Mouse (Mus musculus) limb, embryonic 10.5 days (tissue): ENCODE results near the gene Topors. TPM values are rescaled to one million over a fixed set of nuclear protein-coding genes. Genes with fewer than 3 reads are reported as not detected.

ENCODE experiments used
- DNase-seq: peaks from one replicate; pipeline ENCODE4 v3.0.0-alpha.2; 2017; ENCODE audit warnings: low spot score
- H3K27ac ChIP-seq: fragments of 300-500 bp; sonication (generic); 2 replicates; pipeline ENCODE4 v1.5.1; 2016; ENCODE audit warnings: mild to moderate bottlenecking
- H3K27me3 ChIP-seq: fragments of 300-500 bp; sonication (generic); 2 replicates; pipeline ENCODE4 v1.6.1; 2016; ENCODE audit warnings: low read depth, mild to moderate bottlenecking; ENCODE audit not compliant: poor library complexity, severe bottlenecking
- H3K36me3 ChIP-seq: fragments of 300-500 bp; sonication (generic); 2 replicates; pipeline ENCODE4 v1.6.1; 2016; ENCODE audit warnings: mild to moderate bottlenecking, moderate library complexity
- H3K4me1 ChIP-seq: fragments of 300-500 bp; sonication (generic); 2 replicates; pipeline ENCODE4 v1.6.1; 2016
- H3K4me3 ChIP-seq: fragments of 300-500 bp; sonication (generic); 2 replicates; pipeline ENCODE4 v1.5.1; 2016; ENCODE audit warnings: mild to moderate bottlenecking, moderate library complexity
- H3K9me3 ChIP-seq: fragments of 300-500 bp; sonication (generic); replicated peaks from 2 replicates; pipeline ENCODE4 v1.6.1; 2016; ENCODE audit warnings: mild to moderate bottlenecking
- WGBS: fragments of 180-500 bp; shearing (Covaris S2); methylation state at CpG from one replicate; pipeline ENCODE4 v1.1.7; 2016; 5-methylcytosine and 5-hydroxymethylcytosine counted together
- polyA plus RNA-seq: library from polyadenylated mRNA; unstranded; fragments of >200 nt; fragmentation: Nextera tagmentation; extraction: Ambion mirVana; gene quantifications from 2 replicates; pipeline ENCODE4 v1.2.1, GENCODE M21; 2016

The Topors gene
- polyA plus RNA-seq, 1 experiment from 2014 or later = 54.3 TPM

DNA sequence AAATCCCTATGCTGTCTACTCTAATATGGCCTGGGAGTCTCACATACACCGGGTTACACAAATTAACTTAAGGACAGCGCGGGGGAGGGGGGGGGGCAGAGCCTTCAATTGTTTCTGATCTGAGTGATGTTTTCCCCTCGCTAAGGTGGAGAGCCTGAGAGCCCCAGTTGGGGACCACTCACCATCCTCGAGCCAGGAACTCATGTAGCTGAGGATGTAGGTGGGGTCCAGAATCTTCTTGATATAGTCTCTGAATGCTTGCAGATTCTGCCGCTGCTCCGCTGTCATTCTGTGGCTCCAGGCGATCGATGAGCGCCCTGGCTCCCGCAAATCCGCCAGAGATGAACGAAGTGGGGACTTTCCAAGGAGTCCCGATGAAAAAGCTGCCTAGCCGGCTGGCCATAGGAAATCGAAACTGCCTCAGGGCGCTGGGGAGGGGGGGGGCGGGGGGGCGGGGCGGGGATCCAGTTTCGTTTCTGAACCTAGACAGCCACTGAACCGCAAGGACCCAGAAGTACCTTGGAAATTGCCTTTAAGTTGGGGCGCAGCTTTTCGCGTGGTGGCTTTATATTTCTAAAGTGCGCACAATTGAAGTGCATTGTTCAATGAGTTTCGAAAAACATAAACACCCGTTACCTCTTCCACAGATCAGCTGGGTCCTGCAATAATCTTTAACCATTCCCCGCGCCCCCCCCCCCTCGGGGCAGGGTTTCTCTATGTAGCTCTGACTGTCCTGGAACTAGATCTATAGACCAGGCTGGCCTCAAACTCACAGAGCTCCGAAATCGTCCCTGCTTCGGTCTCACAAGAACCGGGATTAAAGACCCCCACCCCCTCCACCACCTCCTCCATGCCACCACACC lies 30.0 kb downstream of the Topors start, which contains the start of gene Ddx58:
TSS of gene Ddx58 (minus strand) at position 420 of the 863 bp plus-strand sequence.
- Histone ChIP-seq H3K27me3 (no peaks in the 10 kb centered on the region), H3K4me3 (peak within 1 kb of the TSS; percentile 63), H3K36me3 (no peaks in the 10 kb centered on the region), H3K4me1 (peaks cover 17% of the 10 kb centered on the region), H3K9me3 (no peaks in the 10 kb centered on the region), H3K27ac (peak within 1 kb of the TSS; percentile 70)
- DNase-seq = peak; percentile 73
- WGBS = 3% methylated on average over 35 of the region's 35 CpGs

DNA sequence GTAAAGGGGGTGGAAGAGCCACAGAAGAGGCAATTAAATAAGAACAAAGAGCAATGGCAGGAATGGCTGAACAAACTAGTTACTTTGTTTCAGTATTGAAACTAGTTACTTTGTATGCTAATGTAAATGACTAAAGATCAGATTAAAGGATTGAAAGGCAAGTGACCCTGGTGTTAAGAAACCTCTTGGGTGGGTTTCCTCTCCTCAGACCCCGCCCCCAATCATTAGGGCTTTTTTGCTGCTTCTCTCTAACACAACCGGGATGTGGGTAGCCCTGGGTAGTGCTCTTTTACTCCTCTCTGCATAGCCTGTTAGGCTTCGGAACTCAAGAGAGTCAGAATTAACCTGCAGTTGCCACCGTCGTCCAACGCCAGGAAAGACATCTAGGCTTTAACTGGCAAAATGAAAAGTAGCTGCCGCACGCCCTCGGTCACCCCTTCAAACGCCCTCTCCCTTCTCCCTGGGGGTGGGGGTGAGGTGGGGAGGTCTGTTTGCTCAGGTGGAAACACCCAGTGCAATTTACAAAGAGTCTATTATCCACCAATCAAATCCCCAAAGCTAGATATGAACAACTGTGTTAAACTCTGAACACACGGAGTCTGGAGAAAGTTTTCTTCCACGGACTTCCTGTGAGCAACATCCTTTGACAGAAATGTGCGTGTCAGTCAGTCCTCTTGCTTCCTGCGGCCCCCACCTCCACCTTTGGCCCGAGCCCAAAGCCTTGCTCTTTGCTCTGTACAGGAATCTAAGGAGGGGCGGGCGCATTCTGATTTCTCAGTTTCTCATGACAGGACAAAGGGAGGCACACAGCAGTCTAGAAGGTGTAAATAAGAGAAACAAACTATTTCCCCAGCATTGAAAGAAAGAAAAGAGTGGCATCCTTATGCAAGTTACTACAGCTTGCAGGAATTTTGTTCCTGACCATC lies 30.9 kb downstream of the Topors start:
- Histone ChIP-seq H3K36me3 (no peaks in the 10 kb centered on the region), H3K27me3 (no peaks in the 10 kb centered on the region), H3K27ac (peak overlapping the region; percentile 70; the same call in 1 of the 2 replicates), H3K4me1 (peaks cover 17% of the 10 kb centered on the region), H3K9me3 (no peaks in the 10 kb centered on the region), H3K4me3 (peak overlapping the region; percentile 63)
- DNase-seq = peak; percentile 41
- 5% methylated on average over 17 of the region's 17 CpGs for WGBS

DNA sequence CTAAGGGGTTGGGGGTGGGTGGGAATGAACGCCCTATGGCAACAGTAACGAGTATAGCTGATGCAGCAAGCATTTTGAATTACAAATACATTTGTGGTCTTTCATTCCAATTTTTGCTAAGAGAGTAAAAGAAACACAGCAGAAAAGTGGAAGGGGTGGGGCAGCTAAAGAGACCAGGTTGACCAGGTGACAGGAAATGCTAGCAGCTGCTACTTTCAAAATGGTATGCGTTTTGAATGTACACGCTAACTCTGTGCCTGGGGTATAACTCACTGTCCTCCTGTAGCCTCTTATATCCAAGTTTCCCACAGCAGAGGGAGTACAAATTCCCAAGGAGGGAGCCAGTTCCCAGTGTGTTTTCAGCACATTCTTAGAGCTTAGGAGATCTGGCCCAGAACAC lies 32.8 kb downstream of the Topors start:
- Histone ChIP-seq H3K9me3 (no peaks in the 10 kb centered on the region), H3K27me3 (no peaks in the 10 kb centered on the region), H3K4me1 (peaks cover 17% of the 10 kb centered on the region), H3K4me3 (no peak overlapping the region), H3K27ac (no peak overlapping the region), H3K36me3 (no peaks in the 10 kb centered on the region)
- no peak for DNase-seq
- WGBS = 93% methylated on average over 4 of the region's 4 CpGs

DNA sequence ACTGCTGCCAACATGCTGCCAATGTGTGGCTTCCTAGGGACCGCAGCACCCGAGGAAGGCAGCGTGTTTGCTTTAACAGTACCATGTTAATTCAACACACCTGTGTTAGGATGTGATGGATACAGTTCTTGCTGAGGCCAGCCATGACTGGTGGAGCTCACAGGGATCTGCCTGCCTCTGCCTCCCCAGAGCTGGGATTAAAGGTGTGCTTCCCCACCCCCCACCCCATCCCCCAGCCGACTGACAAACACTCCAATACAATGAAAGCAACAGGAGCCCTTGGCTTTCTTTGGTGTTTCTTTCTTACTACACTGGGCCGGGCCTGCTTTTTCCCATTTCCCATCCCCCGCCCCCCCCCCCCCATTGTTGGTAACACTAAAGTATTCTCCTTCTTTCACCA lies 35.4 kb downstream of the Topors start:
- no peaks in the 10 kb centered on the region for H3K9me3 ChIP-seq
- H3K4me3 ChIP-seq = no peak overlapping the region
- H3K27ac ChIP-seq = no peak overlapping the region
- H3K36me3 ChIP-seq = no peaks in the 10 kb centered on the region
- no peak for DNase-seq
- no peaks in the 10 kb centered on the region for H3K27me3 ChIP-seq
- H3K4me1 ChIP-seq = peaks cover 10% of the 10 kb centered on the region
- WGBS = 88% methylated on average over 6 of the region's 6 CpGs

DNA sequence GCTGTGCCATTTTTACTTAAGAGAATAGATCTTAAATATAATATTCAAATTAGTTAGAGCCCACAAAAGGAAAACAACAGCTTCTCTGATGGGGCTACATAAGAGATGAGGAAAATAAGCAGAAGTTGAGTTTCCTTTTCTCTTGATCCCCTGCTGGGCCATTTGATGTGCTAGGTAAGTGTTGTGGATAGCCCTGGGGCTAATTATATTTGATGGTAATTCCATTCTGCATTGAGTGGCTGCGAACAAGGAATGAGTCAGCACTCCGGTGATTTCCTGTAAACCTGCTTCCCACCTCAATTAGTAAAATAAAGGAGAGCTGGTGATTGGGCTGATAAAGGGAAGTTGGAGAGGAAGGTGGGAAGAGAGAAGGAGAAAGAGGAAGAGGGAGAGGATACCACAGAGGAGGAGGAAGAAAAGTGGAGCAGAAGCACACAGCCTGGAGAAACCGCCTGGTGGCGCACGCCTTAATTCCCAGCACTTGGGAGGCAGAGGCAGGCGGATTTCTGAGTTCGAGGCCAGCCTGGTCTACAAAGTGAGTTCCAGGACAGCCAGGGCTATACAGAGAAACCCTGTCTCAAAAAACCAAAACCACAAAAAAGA lies 36.5 kb downstream of the Topors start:
- H3K4me1 ChIP-seq = no peaks in the 10 kb centered on the region
- H3K27ac ChIP-seq = no peak overlapping the region
- no peak overlapping the region for H3K4me3 ChIP-seq
- WGBS = 90% methylated on average over 7 of the region's 7 CpGs
- DNase-seq = no peak
- H3K27me3 ChIP-seq = no peaks in the 10 kb centered on the region
- H3K9me3 ChIP-seq = no peaks in the 10 kb centered on the region
- H3K36me3 ChIP-seq = no peaks in the 10 kb centered on the region

DNA sequence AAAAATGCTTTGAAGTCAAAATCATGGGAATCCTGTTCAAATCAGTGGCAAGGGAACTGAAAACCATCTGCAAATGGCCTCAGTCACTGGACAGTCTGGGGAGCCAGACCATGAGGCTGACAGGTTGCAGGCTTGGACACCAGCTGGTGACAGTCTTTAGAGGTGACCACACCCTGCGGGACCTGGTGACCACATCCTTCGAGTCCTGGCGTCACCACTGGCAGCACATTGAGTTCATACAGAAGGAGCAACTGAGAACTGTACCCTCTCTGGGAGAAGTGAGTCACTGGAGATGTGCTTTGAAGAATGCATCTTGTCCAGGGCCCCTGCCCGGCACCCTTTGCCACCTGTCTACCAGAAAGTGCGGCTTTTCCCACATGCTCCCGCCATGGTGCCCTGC lies 39.9 kb downstream of the Topors start:
- WGBS = 89% methylated on average over 6 of the region's 6 CpGs
- Histone ChIP-seq H3K36me3 (no peaks in the 10 kb centered on the region), H3K9me3 (no peaks in the 10 kb centered on the region)

DNA sequence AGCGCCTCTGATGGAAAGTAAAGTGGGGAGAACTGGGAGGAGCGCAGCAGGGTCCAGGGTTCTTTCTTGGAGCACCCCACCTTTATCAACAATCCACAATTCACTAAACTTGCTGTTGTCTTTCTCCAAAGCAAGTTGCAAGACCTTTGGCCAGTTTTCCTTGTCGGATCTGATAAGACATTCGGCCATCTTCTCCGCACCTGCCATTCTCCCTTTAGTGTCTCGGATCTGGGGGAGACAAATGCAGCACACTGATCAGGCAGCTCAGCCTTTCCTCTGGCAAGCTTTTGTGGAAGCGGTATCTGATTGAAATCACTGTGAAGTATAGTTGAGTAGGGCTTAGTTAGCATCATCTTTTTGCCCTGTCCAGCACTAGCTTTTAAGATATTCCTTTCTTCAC lies 41.8 kb downstream of the Topors start:
- H3K36me3 ChIP-seq = no peaks in the 10 kb centered on the region
- peaks cover 2% of the 10 kb centered on the region; the same call in 1 of the 2 replicates for H3K27me3 ChIP-seq
- WGBS = 89% methylated on average over 7 of the region's 7 CpGs
- H3K4me3 ChIP-seq = no peak overlapping the region
- DNase-seq = no peak
- no peaks in the 10 kb centered on the region for H3K9me3 ChIP-seq
- no peaks in the 10 kb centered on the region for H3K4me1 ChIP-seq
- H3K27ac ChIP-seq = no peak overlapping the region

More for the DNA sequence above, 39.9 kb downstream of the Topors start:
- Histone ChIP-seq H3K27me3 (no peaks in the 10 kb centered on the region), H3K4me3 (no peak overlapping the region), H3K27ac (no peak overlapping the region), H3K4me1 (no peaks in the 10 kb centered on the region)
- DNase-seq = no peak

DNA sequence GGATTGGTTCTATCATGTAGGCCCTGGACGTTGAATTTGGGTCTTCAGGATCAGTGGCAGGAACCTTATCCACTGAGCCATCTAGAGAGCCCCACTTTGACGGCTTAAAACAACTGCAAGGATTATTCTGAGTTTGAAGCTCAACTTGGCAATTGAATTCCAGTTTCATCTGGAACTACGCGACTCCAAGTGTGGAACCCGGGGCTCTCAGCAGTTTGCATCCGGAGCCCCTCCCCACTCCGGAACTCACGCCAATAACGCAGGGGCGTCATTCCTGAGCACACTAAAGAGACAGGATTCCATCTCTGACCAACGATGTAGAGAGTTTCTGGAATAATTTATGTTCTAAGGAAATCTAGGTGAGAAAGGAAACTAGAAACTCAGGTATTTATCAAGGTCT lies 42.5 kb downstream of the Topors start:
- H3K9me3 ChIP-seq = no peaks in the 10 kb centered on the region
- DNase-seq = no peak
- 85% methylated on average over 11 of the region's 11 CpGs for WGBS
- no peaks in the 10 kb centered on the region for H3K4me1 ChIP-seq
- no peak overlapping the region for H3K27ac ChIP-seq
- no peaks in the 10 kb centered on the region for H3K36me3 ChIP-seq
- H3K4me3 ChIP-seq = no peak overlapping the region
- peaks cover 7% of the 10 kb centered on the region; the same call in 1 of the 2 replicates for H3K27me3 ChIP-seq

DNA sequence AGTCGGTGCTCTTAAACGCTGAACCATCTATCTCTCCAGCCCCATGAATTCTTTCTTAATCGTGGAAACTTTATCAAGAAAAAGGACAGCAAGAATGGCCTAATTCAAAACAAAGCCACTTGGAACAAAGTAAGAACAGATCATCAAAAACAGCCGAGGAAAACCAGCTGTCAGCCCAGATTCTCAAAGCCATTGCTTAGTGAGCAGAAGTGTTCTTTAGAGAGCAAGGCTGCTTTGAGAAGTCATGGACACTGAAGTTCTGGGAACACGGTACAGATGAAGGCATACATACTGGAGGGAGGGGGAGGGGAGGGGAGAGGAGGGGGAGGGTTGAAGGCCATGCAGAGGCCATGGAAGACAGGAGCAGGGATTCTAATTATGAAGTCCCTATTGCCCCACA lies 43.6 kb downstream of the Topors start:
- 86% methylated on average over 5 of the region's 5 CpGs for WGBS
- no peak overlapping the region for H3K4me3 ChIP-seq
- no peaks in the 10 kb centered on the region for H3K9me3 ChIP-seq
- no peaks in the 10 kb centered on the region for H3K36me3 ChIP-seq
- no peaks in the 10 kb centered on the region for H3K4me1 ChIP-seq
- DNase-seq = no peak
- peaks cover 18% of the 10 kb centered on the region for H3K27me3 ChIP-seq
- H3K27ac ChIP-seq = no peak overlapping the region

DNA sequence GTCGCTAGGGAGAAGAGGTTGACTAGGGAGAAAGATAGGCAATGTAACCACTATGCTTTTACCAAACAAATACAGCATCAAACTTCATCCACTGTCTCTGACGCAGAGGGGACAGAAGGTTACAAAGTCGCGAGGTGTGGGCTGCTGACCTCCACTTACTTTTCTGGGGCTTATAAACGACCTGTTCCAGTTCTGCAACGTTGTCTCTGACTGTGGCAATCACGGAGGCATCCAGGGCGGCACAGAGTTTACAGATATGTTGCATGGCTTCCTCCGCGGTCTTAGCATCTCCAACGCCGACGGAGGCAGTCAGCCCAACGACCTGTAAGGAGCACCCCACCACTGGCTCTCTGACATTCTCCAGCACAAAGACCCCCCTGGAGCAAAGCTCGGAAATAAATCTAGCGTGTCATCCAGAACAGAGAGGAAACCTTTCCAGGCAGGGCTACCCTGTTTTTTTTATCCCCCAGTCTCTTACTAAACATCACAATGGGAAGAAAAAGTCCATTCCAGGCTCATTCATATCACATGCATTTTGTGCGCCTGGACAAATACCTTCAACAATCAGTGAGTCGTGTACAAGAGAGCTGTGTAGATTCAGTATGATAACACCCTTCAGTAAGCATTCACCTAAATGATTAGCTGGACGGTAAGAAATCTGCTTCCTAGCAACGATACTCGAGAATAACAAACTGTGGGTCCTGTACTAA lies 47.6 kb downstream of the Topors start:
- Histone ChIP-seq H3K27me3 (peaks cover 27% of the 10 kb centered on the region), H3K4me3 (no peak overlapping the region), H3K36me3 (no peaks in the 10 kb centered on the region), H3K27ac (no peak overlapping the region), H3K9me3 (no peaks in the 10 kb centered on the region), H3K4me1 (peaks cover 7% of the 10 kb centered on the region)
- DNase-seq = no peak
- WGBS = 48% methylated on average over 21 of the region's 21 CpGs

DNA sequence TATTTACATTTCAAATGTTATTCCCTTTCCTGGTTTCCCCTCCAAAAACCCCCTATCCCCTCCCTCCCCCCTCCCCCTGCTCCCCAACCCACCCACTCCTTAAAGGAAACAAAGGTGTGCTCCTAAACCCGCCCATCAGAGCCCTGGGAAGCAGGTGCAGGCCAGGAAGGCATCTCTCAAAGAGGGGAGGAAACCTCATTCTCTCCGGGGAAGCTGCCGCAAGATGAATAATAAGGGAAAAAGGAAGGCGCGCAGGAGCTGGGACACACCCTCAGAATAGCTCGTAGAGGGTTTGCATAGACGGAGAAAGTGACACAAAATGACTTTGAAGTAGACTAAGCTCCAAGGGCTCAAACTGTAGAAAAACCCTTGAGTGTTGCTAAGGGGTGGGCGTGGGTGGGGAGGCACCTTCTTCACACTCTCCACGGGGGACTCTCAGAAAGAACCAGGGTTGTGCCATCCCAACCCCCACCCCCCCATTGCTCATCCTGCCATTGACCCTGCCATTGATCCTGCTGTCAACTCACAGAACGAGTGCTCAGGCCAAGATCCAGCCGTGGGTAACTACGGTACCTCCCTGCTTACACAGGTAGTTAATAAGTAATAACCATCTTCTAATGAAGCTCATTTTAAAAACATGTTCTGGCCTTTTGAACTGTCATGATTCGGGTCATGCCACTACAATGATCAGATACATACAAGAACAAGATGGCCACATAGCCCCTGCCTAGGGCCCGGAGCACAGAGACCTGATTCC lies 48.5 kb downstream of the Topors start:
- Histone ChIP-seq H3K4me1 (peaks cover 7% of the 10 kb centered on the region), H3K9me3 (no peaks in the 10 kb centered on the region), H3K36me3 (no peaks in the 10 kb centered on the region), H3K4me3 (no peak overlapping the region), H3K27me3 (peaks cover 27% of the 10 kb centered on the region), H3K27ac (no peak overlapping the region)
- WGBS = 28% methylated on average over 14 of the region's 14 CpGs
- DNase-seq = no peak

DNA sequence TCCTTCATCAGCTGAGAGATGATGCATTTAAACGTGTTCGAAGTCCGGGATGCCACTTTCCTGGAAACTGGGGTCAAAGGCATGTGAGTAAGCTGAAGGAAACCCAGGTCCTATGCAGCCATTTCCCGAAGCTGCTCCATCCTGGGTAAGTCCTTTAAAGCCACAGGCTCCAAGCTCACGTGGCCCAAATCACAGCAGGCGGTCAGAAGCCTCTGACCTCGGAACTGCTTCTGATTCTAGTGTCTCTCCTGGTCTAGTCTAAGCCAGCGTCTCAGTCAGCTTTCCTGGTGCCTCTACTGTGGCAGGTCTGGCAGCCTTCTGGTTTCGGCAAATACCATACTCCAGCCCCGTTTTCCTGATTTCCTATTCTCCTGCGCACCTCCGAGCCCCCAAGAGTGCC lies 49.2 kb downstream of the Topors start:
- Histone ChIP-seq H3K27me3 (peaks cover 27% of the 10 kb centered on the region), H3K36me3 (no peaks in the 10 kb centered on the region), H3K9me3 (no peaks in the 10 kb centered on the region), H3K27ac (no peak overlapping the region), H3K4me3 (no peak overlapping the region), H3K4me1 (peaks cover 7% of the 10 kb centered on the region)
- 17% methylated on average over 12 of the region's 12 CpGs for WGBS
- DNase-seq = peak; percentile 40
